Mouse (Mus musculus) liver, embryonic 16.5 days (tissue): ENCODE results near the gene Kcmf1. TPM values are rescaled to one million over a fixed set of nuclear protein-coding genes. Genes with fewer than 3 reads are reported as not detected.

Experiments used
- ATAC-seq: fragments of 200-750 bp; cut with Nextera tagmentation; 2 replicates; pipeline ENCODE4 v1.8.0; 2017; ENCODE audit warnings: low read depth, mild to moderate bottlenecking, moderate number of reproducible peaks, moderate library complexity
- H3K27ac ChIP-seq: fragments of 300-500 bp; sonication (generic); 2 replicates; pipeline ENCODE4 v1.5.1; 2014; ENCODE audit warnings: mild to moderate bottlenecking, low read length
- H3K27me3 ChIP-seq: fragments of 300-500 bp; sonication (generic); 2 replicates; pipeline ENCODE4 v1.6.1; 2014; ENCODE audit warnings: low read depth, low read length, mixed read lengths; ENCODE audit not compliant: control insufficient read depth, insufficient read depth
- H3K36me3 ChIP-seq: fragments of 300-500 bp; sonication (generic); 2 replicates; pipeline ENCODE4 v1.6.1; 2014; ENCODE audit warnings: mild to moderate bottlenecking; ENCODE audit not compliant: control insufficient read depth, insufficient read depth
- H3K4me1 ChIP-seq: fragments of 300-500 bp; sonication (generic); 2 replicates; pipeline ENCODE4 v1.6.1; 2014; ENCODE audit warnings: low read depth, low read length, mixed read lengths; ENCODE audit not compliant: control insufficient read depth
- H3K4me2 ChIP-seq: fragments of 300-500 bp; sonication (generic); 2 replicates; pipeline ENCODE4 v1.6.1; 2014; ENCODE audit warnings: low read depth, low read length, mixed read lengths
- H3K4me3 ChIP-seq: fragments of 300-500 bp; sonication (generic); 2 replicates; pipeline ENCODE4 v1.5.1; 2014; ENCODE audit warnings: low read depth, mild to moderate bottlenecking, low read length
- H3K9ac ChIP-seq: fragments of 300-500 bp; sonication (generic); 2 replicates; pipeline ENCODE4 v1.6.1; 2014; ENCODE audit warnings: low read depth, low read length
- H3K9me3 ChIP-seq: fragments of 300-500 bp; sonication (generic); replicated peaks from 2 replicates; pipeline ENCODE4 v1.6.1; 2016; ENCODE audit warnings: low read length; ENCODE audit not compliant: control insufficient read depth
- WGBS: fragments of 180-500 bp; shearing (Covaris S2); extraction: QIAGEN DNeasy Blood & Tissue Kit; methylation state at CpG from one replicate; pipeline ENCODE4 v1.1.7; 2014; ENCODE audit not compliant: insufficient replicate concordance; 5-methylcytosine and 5-hydroxymethylcytosine counted together
- polyA plus RNA-seq: library from polyadenylated mRNA; unstranded; fragments of >200 nt; fragmentation: Nextera tagmentation; extraction: Ambion mirVana; gene quantifications from 2 replicates; pipeline ENCODE4 v1.2.1, GENCODE M21; 2015

Gene Kcmf1
- polyA plus RNA-seq, 1 experiment from 2014 or later: 15.0 TPM

GRCm38 (mm10) chr6:72884767-72885166, 15.0 kb downstream of the Kcmf1 start:
- no peak for ATAC-seq
- no peak overlapping the region for H3K27ac ChIP-seq
- no peak overlapping the region for H3K4me3 ChIP-seq
- H3K27me3 ChIP-seq: no peaks in the 10 kb centered on the region
- 39% methylated on average over 3 of the region's 3 CpGs for WGBS
- H3K4me1 ChIP-seq: peaks cover 14% of the 10 kb centered on the region
- no peaks in the 10 kb centered on the region for H3K36me3 ChIP-seq
- H3K4me2 ChIP-seq: no peak overlapping the region
- no peaks in the 10 kb centered on the region for H3K9me3 ChIP-seq
- no peak overlapping the region for H3K9ac ChIP-seq

DNA sequence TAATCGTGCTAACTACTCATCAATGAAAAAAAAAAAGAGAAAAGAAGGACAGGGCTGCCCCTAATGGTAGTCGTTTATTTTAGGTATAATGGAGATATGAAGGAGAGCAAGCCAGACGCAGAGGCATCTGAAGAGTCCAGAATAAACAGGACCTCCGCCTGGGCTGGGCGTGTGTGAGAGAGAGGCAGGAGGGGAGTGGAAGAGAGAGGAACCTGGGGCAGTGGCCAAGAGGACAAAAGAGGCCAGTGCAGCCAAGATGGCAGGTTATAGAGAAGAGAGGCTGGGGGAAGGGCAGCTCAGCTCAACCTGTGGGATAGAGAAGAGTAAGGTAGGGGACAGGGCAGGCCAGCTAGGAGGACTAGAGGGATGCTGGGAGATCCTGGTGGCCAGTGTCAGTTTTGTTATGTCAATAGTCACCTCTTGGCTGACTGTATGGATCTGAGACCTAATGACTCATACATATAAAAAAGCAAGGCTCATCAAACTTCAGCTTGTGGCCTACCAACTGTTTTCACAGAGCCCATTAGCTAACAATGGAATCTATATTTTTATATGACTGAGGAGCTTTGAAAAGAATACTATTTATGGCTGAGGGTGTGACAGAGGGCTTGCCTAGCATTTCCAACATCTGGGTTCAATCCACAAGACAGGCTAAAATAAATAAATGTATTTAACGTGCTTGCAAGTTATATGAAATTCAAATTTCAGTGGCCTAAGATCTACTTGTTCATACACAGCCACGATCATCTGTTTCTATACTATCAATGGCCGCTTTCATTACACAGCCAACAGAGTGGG, 16.9 kb downstream of the Kcmf1 start:
- WGBS: 71% methylated on average over 8 of the region's 8 CpGs
- peaks cover 12% of the 10 kb centered on the region for H3K4me1 ChIP-seq
- no peak for ATAC-seq

DNA sequence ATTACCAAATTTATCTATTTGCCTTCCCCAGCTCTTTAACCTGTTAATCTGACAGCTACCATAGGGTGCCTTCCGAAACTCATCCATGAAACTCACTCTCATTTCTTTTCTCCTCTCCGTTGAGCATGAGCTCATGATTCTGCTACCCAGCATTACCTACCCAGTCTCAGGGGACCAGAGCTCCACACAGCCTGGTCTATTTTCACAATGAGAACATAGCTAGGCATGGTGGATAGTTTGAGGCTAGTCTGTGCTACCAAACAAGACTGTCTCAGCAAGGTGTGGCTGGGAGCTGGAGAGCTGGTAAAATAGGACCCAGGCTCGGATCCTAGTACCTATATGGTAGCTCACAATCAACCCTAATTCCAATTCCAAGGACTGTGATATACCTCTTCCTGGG, 17.6 kb downstream of the Kcmf1 start:
- H3K4me1 ChIP-seq: peaks cover 12% of the 10 kb centered on the region
- no peak overlapping the region for H3K27ac ChIP-seq
- WGBS: 71% methylated on average over 3 of the region's 3 CpGs
- H3K4me3 ChIP-seq: no peak overlapping the region
- no peaks in the 10 kb centered on the region for H3K9me3 ChIP-seq
- no peaks in the 10 kb centered on the region for H3K36me3 ChIP-seq
- no peak for ATAC-seq
- H3K27me3 ChIP-seq: no peaks in the 10 kb centered on the region
- no peak overlapping the region for H3K4me2 ChIP-seq
- no peak overlapping the region for H3K9ac ChIP-seq

More for the DNA sequence above, 16.9 kb downstream of the Kcmf1 start:
- Histone ChIP-seq H3K36me3 (no peaks in the 10 kb centered on the region), H3K27ac (no peak overlapping the region), H3K9me3 (no peaks in the 10 kb centered on the region), H3K9ac (no peak overlapping the region), H3K4me2 (no peak overlapping the region), H3K4me3 (no peak overlapping the region), H3K27me3 (no peaks in the 10 kb centered on the region)

DNA sequence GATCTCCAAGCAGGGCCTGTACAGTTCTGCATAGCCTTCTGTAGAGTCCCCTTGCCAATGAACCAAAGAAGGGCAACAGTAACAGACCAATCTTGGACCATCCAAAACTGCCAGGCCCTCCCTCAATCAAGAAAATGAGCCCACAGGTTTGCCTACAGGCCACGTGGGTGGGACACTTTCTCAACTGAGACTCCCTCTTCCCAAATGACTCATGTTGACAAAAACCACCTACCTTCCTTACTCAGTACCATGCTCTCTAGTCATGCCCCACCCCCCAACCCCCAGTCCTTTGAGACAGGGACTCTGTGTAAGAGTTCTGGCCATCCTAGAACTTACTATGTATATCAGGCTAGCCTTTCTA, 18.2 kb downstream of the Kcmf1 start:
- Histone ChIP-seq H3K36me3 (no peaks in the 10 kb centered on the region), H3K4me3 (no peak overlapping the region), H3K27me3 (no peaks in the 10 kb centered on the region), H3K4me2 (peak overlapping the region; percentile 7; the same call in 1 of the 2 replicates), H3K9me3 (no peaks in the 10 kb centered on the region), H3K9ac (no peak overlapping the region), H3K4me1 (peaks cover 12% of the 10 kb centered on the region), H3K27ac (no peak overlapping the region)
- WGBS: 12% methylated on average over 1 of the region's 1 CpGs
- ATAC-seq: no peak

- H3K36me3 ChIP-seq: no peaks in the 10 kb centered on the region
- H3K9me3 ChIP-seq: no peaks in the 10 kb centered on the region
- ATAC-seq: peak; percentile 72
- H3K27ac ChIP-seq: no peak overlapping the region
- H3K4me3 ChIP-seq: no peak overlapping the region
- peaks cover 12% of the 10 kb centered on the region for H3K4me1 ChIP-seq
- H3K4me2 ChIP-seq: peak overlapping the region; percentile 7; the same call in 1 of the 2 replicates
- 33% methylated on average over 9 of the region's 9 CpGs for WGBS
- H3K9ac ChIP-seq: no peak overlapping the region
- no peaks in the 10 kb centered on the region for H3K27me3 ChIP-seq
Observed at GRCm38 (mm10) chr6:72880913-72881618, 18.7 kb downstream of the Kcmf1 start.

DNA sequence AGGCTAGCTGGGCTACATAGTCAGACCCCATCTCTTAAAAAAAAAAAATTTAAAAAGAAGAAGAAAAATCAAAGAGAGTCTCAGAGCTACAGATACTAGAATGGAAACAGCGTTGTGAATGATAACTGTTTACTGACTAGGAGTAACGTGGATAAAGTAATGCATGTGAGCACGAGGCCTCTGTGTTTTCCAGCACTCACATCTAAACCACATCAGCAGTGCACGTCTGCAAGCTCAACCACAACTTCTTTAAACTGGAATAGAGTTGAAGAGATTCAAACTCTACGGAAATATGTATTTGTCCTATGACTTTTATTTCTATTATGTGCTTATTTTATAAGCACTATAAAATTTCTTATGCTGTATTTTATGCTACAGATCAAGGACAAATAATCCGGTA, 23.1 kb downstream of the Kcmf1 start:
- H3K9me3 ChIP-seq: no peaks in the 10 kb centered on the region
- no peak for ATAC-seq
- peaks cover 9% of the 10 kb centered on the region for H3K4me1 ChIP-seq
- H3K4me2 ChIP-seq: no peak overlapping the region
- no peaks in the 10 kb centered on the region for H3K36me3 ChIP-seq
- no peak overlapping the region for H3K27ac ChIP-seq
- no peak overlapping the region for H3K9ac ChIP-seq
- no peaks in the 10 kb centered on the region for H3K27me3 ChIP-seq
- H3K4me3 ChIP-seq: no peak overlapping the region
- WGBS: 45% methylated on average over 6 of the region's 6 CpGs

GRCm38 (mm10) chr6:72873338-72873737, 26.4 kb downstream of the Kcmf1 start:
- Histone ChIP-seq H3K9me3 (no peaks in the 10 kb centered on the region), H3K9ac (no peak overlapping the region), H3K27me3 (no peaks in the 10 kb centered on the region), H3K4me1 (peaks cover 15% of the 10 kb centered on the region), H3K27ac (no peak overlapping the region), H3K4me2 (no peak overlapping the region), H3K36me3 (no peaks in the 10 kb centered on the region), H3K4me3 (no peak overlapping the region)
- WGBS: 88% methylated on average over 3 of the region's 3 CpGs
- no peak for ATAC-seq

- H3K27me3 ChIP-seq: no peaks in the 10 kb centered on the region
- no peak overlapping the region for H3K27ac ChIP-seq
- no peak overlapping the region for H3K4me3 ChIP-seq
- H3K4me2 ChIP-seq: no peak overlapping the region
- WGBS: 84% methylated on average over 1 of the region's 1 CpGs
- no peak for ATAC-seq
- no peaks in the 10 kb centered on the region for H3K9me3 ChIP-seq
- no peaks in the 10 kb centered on the region for H3K36me3 ChIP-seq
- no peak overlapping the region for H3K9ac ChIP-seq
- H3K4me1 ChIP-seq: peaks cover 15% of the 10 kb centered on the region
Observed at GRCm38 (mm10) chr6:72872276-72872675, 27.5 kb downstream of the Kcmf1 start.

DNA sequence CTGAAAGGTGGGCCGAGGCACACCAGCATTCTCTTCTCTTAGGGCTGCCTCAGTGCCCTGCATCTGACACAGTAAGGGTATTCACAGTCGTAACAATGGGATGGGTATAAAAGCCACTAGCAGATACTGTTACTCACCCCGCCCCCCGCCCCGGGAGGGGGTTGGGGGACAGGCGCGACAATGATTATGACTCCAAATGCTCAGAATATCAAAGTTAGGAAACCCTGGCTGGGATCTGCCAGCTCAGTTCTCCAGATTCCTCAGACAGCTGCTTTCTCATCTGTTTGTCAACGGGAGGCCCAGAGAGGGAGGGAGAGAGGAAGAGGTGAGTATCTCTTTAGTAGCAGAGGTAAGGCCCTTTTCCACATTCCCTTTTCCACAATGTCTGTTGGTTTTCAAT, 30.2 kb downstream of the Kcmf1 start:
- 62% methylated on average over 8 of the region's 8 CpGs for WGBS
- H3K9ac ChIP-seq: no peak overlapping the region
- no peaks in the 10 kb centered on the region for H3K9me3 ChIP-seq
- no peaks in the 10 kb centered on the region for H3K36me3 ChIP-seq
- H3K4me3 ChIP-seq: no peak overlapping the region
- no peak overlapping the region for H3K27ac ChIP-seq
- peaks cover 15% of the 10 kb centered on the region for H3K4me1 ChIP-seq
- no peaks in the 10 kb centered on the region for H3K27me3 ChIP-seq
- no peak overlapping the region for H3K4me2 ChIP-seq
- no peak for ATAC-seq
